Mouse (Mus musculus) stomach, postnatal 0 days (tissue): ENCODE results near the gene Syt2.

Source experiments
- CTCF ChIP-seq: IDR thresholded peaks from 2 replicates; pipeline ENCODE4 v1.5.1; 2016; ENCODE audit warnings: antibody characterized with exemption, low read depth, mild to moderate bottlenecking, moderate library complexity
- EP300 ChIP-seq: optimal IDR thresholded peaks from 2 replicates; pipeline ENCODE3; 2016; ENCODE audit warnings: antibody characterized with exemption

DNA sequence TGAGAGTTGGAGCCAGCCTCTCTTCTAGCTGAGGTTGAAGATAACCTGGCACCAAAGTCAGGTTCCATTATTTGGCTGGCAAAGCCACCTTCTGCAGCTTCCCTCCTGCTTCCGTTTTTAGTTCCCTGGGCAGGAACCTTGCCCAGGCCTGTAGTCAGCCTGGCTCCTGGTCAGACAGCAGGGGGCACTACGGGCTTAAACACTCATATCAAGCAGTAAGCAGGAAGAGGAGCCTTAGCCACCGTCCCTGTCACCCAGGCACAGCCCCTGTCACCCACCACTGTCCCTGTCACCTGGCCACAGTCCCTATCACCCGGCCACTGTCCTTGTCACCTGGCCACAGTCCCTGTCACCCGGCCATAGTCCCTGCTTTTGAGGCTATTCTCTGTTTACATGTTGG is 78.8 kb downstream of the Syt2 start:
- peak; percentile 82 for TF ChIP-seq CTCF
- no peak for TF ChIP-seq EP300
